Mouse (Mus musculus): ENCODE results near the gene Khk.

GRCm38 (mm10) chr5:30925217-30925616 lies 4.0 kb downstream of the Khk start:
- no peak for TF ChIP-seq CTCF (IDR thresholded peaks at IDR 0.05; ENCODE audit: extremely low read depth, insufficient read length, insufficient replicate concordance, low read depth, low read length)
- peak; percentile 55; the same call in 1 of the 2 replicates for TF ChIP-seq POLR2A (IDR thresholded peaks at IDR 0.05; ENCODE audit: low read depth, low read length)
